Mouse (Mus musculus) megakaryocyte, embryonic 14.5 days (primary cell): ENCODE results near the gene Farp1.

ENCODE experiments used
- FLI1 ChIP-seq: IDR thresholded peaks from 2 replicates; pipeline ENCODE4 v1.6.1; 2012; ENCODE audit warnings: low read length, inconsistent platforms, mixed read lengths
- GATA1 ChIP-seq: IDR thresholded peaks from 3 replicates; pipeline ENCODE4 v1.6.1; 2012; ENCODE audit warnings: mixed read lengths, low read length, inconsistent platforms, borderline replicate concordance

GRCm38 (mm10) chr14:121145698-121146097 lies 110.7 kb downstream of the Farp1 start:
- no peak for TF ChIP-seq GATA1
- no peak for TF ChIP-seq FLI1
